Mouse (Mus musculus) midbrain, embryonic 11.5 days (tissue): ENCODE measurements at regions not wholly inside any gene's neighbourhood (a gene's known extent, or its start where the extent isn't known, plus 50 kb on each side); places are given as distances from the start of the nearest gene placed in this dataset.

Experiments used
- ATAC-seq: fragments of 200-750 bp; cut with Nextera tagmentation; 2 replicates; pipeline ENCODE4 v1.8.0; 2017; ENCODE audit warnings: moderate TSS enrichment, moderate library complexity; ENCODE audit not compliant: low FRiP score
- DNase-seq: peaks from one replicate; pipeline ENCODE4 v3.0.0; 2015; ENCODE audit warnings: low spot score; ENCODE audit errors: missing footprints
- H3K27ac ChIP-seq: fragments of 300-500 bp; sonication (generic); 2 replicates; pipeline ENCODE4 v1.5.1; 2014; ENCODE audit warnings: low read depth, low read length
- H3K27me3 ChIP-seq: fragments of 300-500 bp; sonication (generic); 2 replicates; pipeline ENCODE4 v1.6.1; 2014; ENCODE audit warnings: mild to moderate bottlenecking, low read length, moderate library complexity, mixed read lengths; ENCODE audit not compliant: control insufficient read depth, insufficient read depth
- H3K36me3 ChIP-seq: fragments of 300-500 bp; sonication (generic); 2 replicates; pipeline ENCODE4 v1.6.1; 2014; ENCODE audit warnings: mild to moderate bottlenecking, low read length, moderate library complexity, mixed read lengths; ENCODE audit not compliant: control insufficient read depth, insufficient read depth
- H3K4me1 ChIP-seq: fragments of 300-500 bp; sonication (generic); 2 replicates; pipeline ENCODE4 v1.6.1; 2014; ENCODE audit warnings: low read length; ENCODE audit not compliant: control insufficient read depth, insufficient read depth
- H3K4me2 ChIP-seq: fragments of 300-500 bp; sonication (generic); 2 replicates; pipeline ENCODE4 v1.6.1; 2014; ENCODE audit warnings: mild to moderate bottlenecking, moderate library complexity
- H3K4me3 ChIP-seq: fragments of 300-500 bp; sonication (generic); 2 replicates; pipeline ENCODE4 v1.5.1; 2014; ENCODE audit warnings: low read depth, low read length
- H3K9ac ChIP-seq: fragments of 300-500 bp; sonication (generic); 2 replicates; pipeline ENCODE4 v1.6.1; 2014; ENCODE audit warnings: low read length
- H3K9me3 ChIP-seq: fragments of 300-500 bp; sonication (generic); 2 replicates; pipeline ENCODE4 v1.6.1; 2016; ENCODE audit warnings: low read length; ENCODE audit not compliant: control insufficient read depth
- WGBS: fragments of 180-500 bp; shearing (Covaris S2); extraction: QIAGEN DNeasy Blood & Tissue Kit; methylation state at CpG from one replicate; pipeline ENCODE4 v1.1.7; 2014; 5-methylcytosine and 5-hydroxymethylcytosine counted together

DNA sequence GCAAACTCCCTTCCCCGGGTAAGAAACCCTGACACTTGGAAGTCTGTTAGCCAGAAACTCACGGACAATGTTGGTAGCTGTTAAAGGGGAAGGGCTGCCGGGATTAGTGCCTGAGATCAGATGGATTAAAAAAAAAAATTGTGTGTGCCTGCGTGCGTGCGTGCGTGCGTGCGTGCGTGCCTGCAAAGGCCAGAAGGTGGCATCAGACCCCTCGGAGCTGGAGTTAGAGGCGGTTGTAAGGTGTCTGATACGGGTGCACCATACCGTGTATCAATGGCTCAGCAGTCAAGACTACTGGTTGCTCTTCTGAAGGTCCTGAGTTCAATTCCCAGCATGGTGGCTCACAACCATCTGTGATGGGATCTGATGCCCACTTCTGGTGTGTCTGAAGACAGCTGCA is 59.0 kb upstream of the Ccdc167 start:
- H3K4me3 ChIP-seq: no peak overlapping the region
- WGBS: 81% methylated on average over 14 of the region's 14 CpGs
- peaks cover 3% of the 10 kb centered on the region; the same call in 1 of the 2 replicates for H3K4me1 ChIP-seq
- no peaks in the 10 kb centered on the region for H3K9me3 ChIP-seq
- no peaks in the 10 kb centered on the region for H3K27me3 ChIP-seq
- no peaks in the 10 kb centered on the region for H3K36me3 ChIP-seq
- ATAC-seq (no peak), DNase-seq (no peak)
- no peak overlapping the region for H3K4me2 ChIP-seq
- no peak overlapping the region for H3K27ac ChIP-seq
- H3K9ac ChIP-seq: no peak overlapping the region

DNA sequence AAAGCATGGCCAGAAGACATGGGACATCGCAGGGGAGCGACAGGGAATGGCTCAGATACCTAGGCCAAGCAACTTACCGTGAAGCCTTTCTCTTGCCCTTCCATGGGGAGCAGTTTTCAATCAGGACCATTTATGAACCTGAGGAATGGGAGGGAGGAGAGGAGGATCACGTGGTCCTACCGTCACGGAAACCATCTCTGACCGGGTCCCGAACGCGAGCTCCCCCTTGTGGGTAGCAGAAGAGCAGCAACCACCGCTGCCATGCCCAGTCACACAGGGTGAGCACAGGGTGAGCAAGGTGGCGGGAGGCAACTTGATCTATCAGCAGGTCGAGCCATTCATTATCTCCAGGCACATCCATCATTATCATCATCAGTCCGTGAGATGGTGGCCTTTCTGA is 56.5 kb upstream of the Ccdc167 start:
- 0 out of 2 replicates have a peak, but pooled peaks have one; percentile 42 for ATAC-seq
- H3K9ac ChIP-seq: no peak overlapping the region
- H3K27me3 ChIP-seq: no peaks in the 10 kb centered on the region
- no peaks in the 10 kb centered on the region for H3K36me3 ChIP-seq
- no peak overlapping the region for H3K27ac ChIP-seq
- DNase-seq: peak; percentile 87
- no peaks in the 10 kb centered on the region for H3K9me3 ChIP-seq
- peaks cover 3% of the 10 kb centered on the region; the same call in 1 of the 2 replicates for H3K4me1 ChIP-seq
- WGBS: 23% methylated on average over 14 of the region's 14 CpGs
- no peak overlapping the region for H3K4me2 ChIP-seq
- no peak overlapping the region for H3K4me3 ChIP-seq

DNA sequence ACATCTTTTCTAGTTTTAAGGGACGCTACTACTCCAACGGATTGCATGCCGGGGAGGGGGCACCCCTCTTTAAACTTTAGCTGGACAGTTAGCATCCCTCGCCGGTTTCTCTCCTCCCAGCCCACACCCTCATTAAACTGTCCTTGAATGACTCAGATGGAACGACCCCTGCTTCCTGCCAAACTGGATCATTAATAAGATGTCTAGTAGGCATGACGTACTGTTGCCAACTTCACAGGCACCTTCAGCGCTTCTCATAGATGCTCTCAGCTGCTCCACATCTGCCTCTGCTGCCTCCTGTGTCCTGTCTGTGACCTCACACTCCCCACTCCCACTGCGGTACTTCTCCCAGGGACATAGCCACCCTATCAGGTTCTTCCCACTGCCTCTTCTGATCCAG is 54.1 kb upstream of the Ccdc167 start:
- H3K4me2 ChIP-seq: no peak overlapping the region
- no peaks in the 10 kb centered on the region for H3K27me3 ChIP-seq
- no peak overlapping the region for H3K9ac ChIP-seq
- 85% methylated on average over 9 of the region's 9 CpGs for WGBS
- no peak for ATAC-seq
- H3K4me3 ChIP-seq: no peak overlapping the region
- DNase-seq: no peak
- no peaks in the 10 kb centered on the region for H3K9me3 ChIP-seq
- H3K4me1 ChIP-seq: no peaks in the 10 kb centered on the region; the same call in 1 of the 2 replicates
- no peaks in the 10 kb centered on the region for H3K36me3 ChIP-seq
- H3K27ac ChIP-seq: no peak overlapping the region

DNA sequence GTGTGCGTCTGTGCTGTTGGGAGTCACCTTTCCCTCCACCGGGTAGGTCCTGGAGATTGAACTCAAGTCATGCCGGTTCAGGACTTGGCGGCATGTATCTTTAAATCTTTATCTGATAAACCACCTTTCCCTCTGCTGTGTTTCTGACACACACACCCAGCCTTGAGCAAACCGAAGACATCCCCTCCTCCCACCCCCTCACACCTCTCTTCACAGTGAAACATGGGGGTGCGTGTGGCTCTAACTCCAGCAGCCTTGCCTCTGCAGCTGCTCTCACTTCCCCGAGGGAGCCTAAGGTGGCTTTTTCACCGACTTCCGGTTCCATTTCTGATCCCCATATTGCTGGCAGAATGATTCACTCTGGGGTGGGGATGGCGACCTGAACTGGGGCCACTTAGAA is 52.8 kb upstream of the Ccdc167 start:
- DNase-seq (no peak), ATAC-seq (no peak)
- Histone ChIP-seq H3K36me3 (no peaks in the 10 kb centered on the region), H3K9ac (no peak overlapping the region), H3K27me3 (no peaks in the 10 kb centered on the region), H3K27ac (no peak overlapping the region), H3K4me3 (no peak overlapping the region), H3K4me2 (no peak overlapping the region), H3K4me1 (no peaks in the 10 kb centered on the region; the same call in 1 of the 2 replicates), H3K9me3 (no peaks in the 10 kb centered on the region)
- WGBS: 87% methylated on average over 10 of the region's 10 CpGs

DNA sequence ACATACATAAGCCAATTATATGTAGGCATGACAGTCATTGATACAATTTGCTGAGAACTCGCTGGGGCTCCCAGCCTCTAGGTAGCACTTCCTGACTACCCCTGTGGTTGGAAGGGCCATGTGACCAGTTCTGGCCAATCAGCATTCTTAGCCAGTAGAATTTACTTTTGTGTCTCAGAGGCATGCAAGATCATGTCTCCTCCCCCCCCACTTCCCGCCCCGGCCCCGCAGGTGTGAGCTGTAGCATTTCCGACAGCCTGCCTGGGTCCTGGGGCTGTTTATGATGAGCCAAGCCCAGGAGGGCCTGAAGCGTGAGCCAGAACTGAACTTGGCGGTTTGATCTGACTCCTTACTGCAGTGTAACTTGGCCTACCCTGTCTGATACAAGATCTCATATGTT is 52.3 kb upstream of the Ccdc167 start:
- DNase-seq (no peak), ATAC-seq (no peak)
- Histone ChIP-seq H3K4me2 (no peak overlapping the region), H3K27me3 (no peaks in the 10 kb centered on the region), H3K36me3 (no peaks in the 10 kb centered on the region), H3K4me1 (no peaks in the 10 kb centered on the region; the same call in 1 of the 2 replicates), H3K9me3 (no peaks in the 10 kb centered on the region), H3K4me3 (no peak overlapping the region), H3K9ac (no peak overlapping the region), H3K27ac (no peak overlapping the region)
- WGBS: 78% methylated on average over 7 of the region's 7 CpGs

DNA sequence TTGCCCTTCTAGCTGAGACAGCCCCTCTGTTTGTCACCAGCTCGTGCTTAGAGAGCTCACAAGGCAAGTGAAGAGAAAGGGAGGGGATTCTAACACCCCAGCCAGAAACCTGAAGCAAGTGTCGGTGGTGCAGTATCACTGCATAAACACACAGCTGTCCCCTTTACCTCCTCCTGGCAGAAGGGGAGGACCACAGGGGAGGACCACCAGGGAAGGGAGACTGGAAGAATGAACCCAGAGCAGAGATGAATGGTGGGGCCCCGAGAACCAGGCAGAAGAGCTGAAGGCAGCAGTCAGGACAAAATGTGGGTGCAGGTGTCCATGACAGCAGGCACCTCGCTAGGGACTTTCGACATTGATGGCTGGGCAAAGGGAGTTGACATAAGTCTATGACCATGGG is 51.8 kb upstream of the Ccdc167 start:
- no peak overlapping the region for H3K4me3 ChIP-seq
- no peak overlapping the region for H3K9ac ChIP-seq
- no peak overlapping the region for H3K4me2 ChIP-seq
- no peaks in the 10 kb centered on the region for H3K4me1 ChIP-seq
- no peak overlapping the region for H3K27ac ChIP-seq
- H3K9me3 ChIP-seq: no peaks in the 10 kb centered on the region
- WGBS: 74% methylated on average over 5 of the region's 5 CpGs
- no peaks in the 10 kb centered on the region for H3K27me3 ChIP-seq
- DNase-seq (no peak), ATAC-seq (no peak)
- no peaks in the 10 kb centered on the region for H3K36me3 ChIP-seq
